Mouse (Mus musculus): ENCODE measurements around the gene Taar7e. TPM values are rescaled to one million over a fixed set of nuclear protein-coding genes. Genes with fewer than 3 reads are reported as not detected.

The Taar7e gene
- polyA plus RNA-seq, 1 experiment from 2014 or later = not detected

Other genes starting within 250 kb of the Taar7e start
- gene Slc18b1, start 240.6 kb upstream of the Taar7e start, polyA plus RNA-seq (2014; fragmentation: Nextera tagmentation; extraction: Ambion mirVana) = 21.5 and 23.2 TPM in 2 replicates
- 0.09 TPM in 1 of 2 replicates, not detected in the other for gene Vnn3, start 186.2 kb upstream of the Taar7e start, polyA plus RNA-seq (2014; fragmentation: Nextera tagmentation; extraction: Ambion mirVana)
- gene Vnn1, start 142.9 kb upstream of the Taar7e start, polyA plus RNA-seq (2014; fragmentation: Nextera tagmentation; extraction: Ambion mirVana) = 2.4 and 3.1 TPM in 2 replicates
- not detected in 2 replicates for gene Taar1, start 117.3 kb upstream of the Taar7e start, polyA plus RNA-seq (2014; fragmentation: Nextera tagmentation; extraction: Ambion mirVana)
- gene Taar2, start 99.0 kb upstream of the Taar7e start, polyA plus RNA-seq (2014; fragmentation: Nextera tagmentation; extraction: Ambion mirVana) = not detected in 2 replicates
- gene Taar3, start 88.1 kb upstream of the Taar7e start, polyA plus RNA-seq (2014; fragmentation: Nextera tagmentation; extraction: Ambion mirVana) = not detected in 2 replicates
- gene Taar4, start 77.1 kb upstream of the Taar7e start, polyA plus RNA-seq (2014; fragmentation: Nextera tagmentation; extraction: Ambion mirVana) = not detected in 2 replicates
- not detected in 2 replicates for gene Taar5, start 66.9 kb upstream of the Taar7e start, polyA plus RNA-seq (2014; fragmentation: Nextera tagmentation; extraction: Ambion mirVana)
- gene Taar6, start 52.0 kb upstream of the Taar7e start, polyA plus RNA-seq (2014; fragmentation: Nextera tagmentation; extraction: Ambion mirVana) = not detected in 2 replicates
- gene Taar7a, start 44.1 kb upstream of the Taar7e start, polyA plus RNA-seq (2014; fragmentation: Nextera tagmentation; extraction: Ambion mirVana) = not detected in 2 replicates
- not detected in 2 replicates for gene Taar7b, start 37.7 kb upstream of the Taar7e start, polyA plus RNA-seq (2014; fragmentation: Nextera tagmentation; extraction: Ambion mirVana)
- gene Taar7d, start 10.4 kb upstream of the Taar7e start, polyA plus RNA-seq (2014; fragmentation: Nextera tagmentation; extraction: Ambion mirVana) = not detected in 2 replicates
- gene Taar7f, start 11.9 kb downstream of the Taar7e start, polyA plus RNA-seq (2014; fragmentation: Nextera tagmentation; extraction: Ambion mirVana) = not detected in 2 replicates
- gene Taar8a, start 38.9 kb downstream of the Taar7e start, polyA plus RNA-seq (2014; fragmentation: Nextera tagmentation; extraction: Ambion mirVana) = not detected in 2 replicates
- not detected in 2 replicates for gene Taar8b, start 54.7 kb downstream of the Taar7e start, polyA plus RNA-seq (2014; fragmentation: Nextera tagmentation; extraction: Ambion mirVana)
- not detected in 2 replicates for gene Taar8c, start 64.3 kb downstream of the Taar7e start, polyA plus RNA-seq (2014; fragmentation: Nextera tagmentation; extraction: Ambion mirVana)
- not detected in 2 replicates for gene Taar9, start 71.9 kb downstream of the Taar7e start, polyA plus RNA-seq (2014; fragmentation: Nextera tagmentation; extraction: Ambion mirVana)
- gene Stx7, start 111.7 kb downstream of the Taar7e start, polyA plus RNA-seq (2014; fragmentation: Nextera tagmentation; extraction: Ambion mirVana) = 120 and 131 TPM in 2 replicates
- gene Moxd1, start 185.9 kb downstream of the Taar7e start, polyA plus RNA-seq (2014; fragmentation: Nextera tagmentation; extraction: Ambion mirVana) = 18.3 and 20.2 TPM in 2 replicates

Measured in hindbrain, embryonic 11.5 days (tissue).